Mouse (Mus musculus): Measurements from ENCODE around the gene Tmem256. TPM values are rescaled to one million over a fixed set of nuclear protein-coding genes. Genes with fewer than 3 reads are reported as not detected.

Tmem256 gene
- total and polyA plus RNA-seq, 2 experiments, result 284 to 353 TPM

DNA sequence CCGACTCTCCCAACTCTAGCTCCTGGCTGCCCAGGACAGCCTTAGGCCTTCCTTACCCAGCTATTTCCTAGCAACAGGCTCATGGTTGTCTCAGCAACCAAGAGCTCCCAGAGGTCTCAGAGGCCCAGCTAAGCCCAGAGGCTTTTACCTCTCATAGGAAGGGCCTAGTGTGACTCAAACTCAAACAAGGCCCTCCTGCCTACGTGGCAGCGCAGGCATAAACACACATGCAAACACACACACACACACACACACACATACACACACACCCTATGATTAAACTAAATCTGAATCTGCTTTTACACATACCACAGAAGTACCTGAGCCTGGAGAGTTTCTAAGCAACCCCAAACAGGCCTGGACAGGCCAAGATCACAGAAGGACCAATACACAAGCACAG, 40.1 kb downstream of the Tmem256 start:
- no peak for TF ChIP-seq POLR2A (IDR thresholded peaks at IDR 0.05; ENCODE audit: extremely low read depth, insufficient read depth, low read length)
- TF ChIP-seq CTCF (IDR thresholded peaks at IDR 0.05; ENCODE audit: low read depth, low read length), result no peak
- H3K4me1 ChIP-seq (ENCODE audit: control insufficient read depth, insufficient read depth, low read length), result 0 out of 2 replicates have a peak, but pooled peaks cover 3% of the 10 kb centered on the region

DNA sequence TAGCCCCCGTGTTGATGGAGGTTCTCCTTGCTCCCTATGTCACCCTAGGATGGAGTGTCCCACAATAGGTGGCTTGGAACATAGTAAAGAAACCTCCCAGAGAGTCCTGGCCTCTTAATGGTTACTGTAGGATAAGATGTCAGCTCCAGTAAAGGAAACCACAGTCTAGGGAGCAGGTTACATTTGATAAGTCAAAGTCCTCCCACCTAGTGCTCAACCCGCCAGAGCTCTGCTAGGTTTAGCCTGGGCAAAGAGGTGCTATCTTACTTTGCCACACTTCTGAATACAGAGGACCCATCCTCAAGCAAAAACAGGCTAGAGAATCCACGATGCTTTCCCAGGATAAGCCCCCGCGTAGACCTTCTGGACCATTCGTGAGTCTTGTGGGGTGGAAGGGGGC, 40.6 kb downstream of the Tmem256 start:
- Histone ChIP-seq H3K79me2 (ENCODE audit: control insufficient read depth, insufficient read depth, low read length) (no peaks in the 10 kb centered on the region), H3K9ac (ENCODE audit: low read depth, low read length) (no peak overlapping the region), H3K27me3 (ENCODE audit: control insufficient read depth, insufficient read depth, low read length) (no peaks in the 10 kb centered on the region), H3K4me1 (ENCODE audit: control insufficient read depth, insufficient read depth, low read length) (0 out of 2 replicates have a peak, but pooled peaks cover 3% of the 10 kb centered on the region), H3K4me3 (ENCODE audit: insufficient read depth, low read depth, low read length) (no peak overlapping the region), H3K36me3 (ENCODE audit: control insufficient read depth, insufficient read depth, low read length) (no peaks in the 10 kb centered on the region), H3K27ac (replicated peaks; ENCODE audit: insufficient read depth, low read depth, low read length) (no peak overlapping the region)
- 88% methylated on average over 6 of the region's 6 CpGs for WGBS
- TF ChIP-seq POLR2A (IDR thresholded peaks at IDR 0.05; ENCODE audit: extremely low read depth, insufficient read depth, low read length) (no peak), CTCF (IDR thresholded peaks at IDR 0.05; ENCODE audit: low read depth, low read length) (no peak)
- no peak for DNase-seq (ENCODE audit: extremely low read depth, low read depth, low spot score)

More for the DNA sequence above, 40.1 kb downstream of the Tmem256 start:
- no peaks in the 10 kb centered on the region for H3K36me3 ChIP-seq (ENCODE audit: control insufficient read depth, insufficient read depth, low read length)
- H3K9ac ChIP-seq (ENCODE audit: low read depth, low read length), result no peak overlapping the region
- no peaks in the 10 kb centered on the region for H3K27me3 ChIP-seq (ENCODE audit: control insufficient read depth, insufficient read depth, low read length)
- H3K4me3 ChIP-seq (ENCODE audit: insufficient read depth, low read depth, low read length), result no peak overlapping the region
- H3K79me2 ChIP-seq (ENCODE audit: control insufficient read depth, insufficient read depth, low read length), result no peaks in the 10 kb centered on the region
- H3K27ac ChIP-seq (replicated peaks; ENCODE audit: insufficient read depth, low read depth, low read length), result no peak overlapping the region
- WGBS, result 92% methylated on average over 3 of the region's 3 CpGs
- DNase-seq (ENCODE audit: extremely low read depth, low read depth, low spot score), result no peak

DNA sequence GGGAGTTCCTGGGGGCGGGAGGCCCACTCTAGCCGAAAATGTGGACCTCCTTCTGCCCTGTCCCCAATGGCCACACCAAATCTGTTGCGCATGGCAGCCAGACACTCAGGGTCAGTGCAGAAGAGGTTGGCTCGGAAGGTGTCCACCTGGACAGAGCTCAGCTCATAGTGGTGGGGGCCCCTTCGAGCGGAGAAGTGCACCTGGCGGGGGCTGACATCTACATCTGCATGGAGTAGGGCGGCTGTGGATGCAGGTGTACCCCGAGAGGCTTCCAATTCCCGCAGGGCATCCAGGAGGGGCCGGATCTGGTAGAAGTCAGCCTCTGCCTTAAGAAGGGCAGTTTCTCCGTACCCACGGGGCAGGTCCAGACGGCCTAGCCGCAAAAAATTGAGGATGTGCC, 41.4 kb downstream of the Tmem256 start:
- peak overlapping the region; percentile 29 for H3K4me3 ChIP-seq (ENCODE audit: insufficient read depth, low read depth, low read length)
- no peaks in the 10 kb centered on the region for H3K79me2 ChIP-seq (ENCODE audit: control insufficient read depth, insufficient read depth, low read length)
- no peaks in the 10 kb centered on the region for H3K27me3 ChIP-seq (ENCODE audit: control insufficient read depth, insufficient read depth, low read length)
- WGBS, result 76% methylated on average over 15 of the region's 15 CpGs
- DNase-seq (ENCODE audit: extremely low read depth, low read depth, low spot score), result no peak
- H3K4me1 ChIP-seq (ENCODE audit: control insufficient read depth, insufficient read depth, low read length), result 0 out of 2 replicates have a peak, but pooled peaks cover 3% of the 10 kb centered on the region
- peak overlapping the region; percentile 31 for H3K9ac ChIP-seq (ENCODE audit: low read depth, low read length)
- TF ChIP-seq CTCF (IDR thresholded peaks at IDR 0.05; ENCODE audit: low read depth, low read length), result no peak
- no peak for TF ChIP-seq POLR2A (IDR thresholded peaks at IDR 0.05; ENCODE audit: extremely low read depth, insufficient read depth, low read length)
- no peak overlapping the region for H3K27ac ChIP-seq (replicated peaks; ENCODE audit: insufficient read depth, low read depth, low read length)
- H3K36me3 ChIP-seq (ENCODE audit: control insufficient read depth, insufficient read depth, low read length), result no peaks in the 10 kb centered on the region

DNA sequence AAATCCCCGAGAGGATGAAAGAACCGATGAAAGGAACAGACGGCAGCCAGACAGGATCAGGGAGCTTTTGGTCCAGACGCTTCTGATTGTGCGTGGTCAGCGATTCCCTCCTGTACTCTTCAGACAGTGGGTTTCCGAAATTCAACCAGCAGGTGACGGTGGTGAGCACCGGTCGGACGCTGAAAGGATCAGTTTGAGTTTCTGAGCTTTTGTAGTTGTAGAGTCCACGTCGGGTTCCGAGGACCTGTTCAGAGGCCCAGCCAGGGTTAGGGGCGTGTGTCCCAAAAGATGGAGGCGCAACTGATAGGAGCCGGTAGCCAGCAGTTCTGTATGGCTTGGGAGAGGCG, 42.2 kb downstream of the Tmem256 start:
- H3K4me3 ChIP-seq (ENCODE audit: insufficient read depth, low read depth, low read length), result peak overlapping the region; percentile 64
- peak overlapping the region; percentile 57 for H3K9ac ChIP-seq (ENCODE audit: low read depth, low read length)
- no peaks in the 10 kb centered on the region for H3K36me3 ChIP-seq (ENCODE audit: control insufficient read depth, insufficient read depth, low read length)
- no peaks in the 10 kb centered on the region for H3K79me2 ChIP-seq (ENCODE audit: control insufficient read depth, insufficient read depth, low read length)
- peak overlapping the region; percentile 51 for H3K27ac ChIP-seq (replicated peaks; ENCODE audit: insufficient read depth, low read depth, low read length)
- WGBS, result under 1% methylated on average over 18 of the region's 18 CpGs
- TF ChIP-seq POLR2A (IDR thresholded peaks at IDR 0.05; ENCODE audit: extremely low read depth, insufficient read depth, low read length) (no peak), CTCF (IDR thresholded peaks at IDR 0.05; ENCODE audit: low read depth, low read length) (peak; percentile 77)
- DNase-seq (ENCODE audit: extremely low read depth, low read depth, low spot score), result peak; percentile 59
- 0 out of 2 replicates have a peak, but pooled peaks cover 3% of the 10 kb centered on the region for H3K4me1 ChIP-seq (ENCODE audit: control insufficient read depth, insufficient read depth, low read length)
- no peaks in the 10 kb centered on the region for H3K27me3 ChIP-seq (ENCODE audit: control insufficient read depth, insufficient read depth, low read length)

DNA sequence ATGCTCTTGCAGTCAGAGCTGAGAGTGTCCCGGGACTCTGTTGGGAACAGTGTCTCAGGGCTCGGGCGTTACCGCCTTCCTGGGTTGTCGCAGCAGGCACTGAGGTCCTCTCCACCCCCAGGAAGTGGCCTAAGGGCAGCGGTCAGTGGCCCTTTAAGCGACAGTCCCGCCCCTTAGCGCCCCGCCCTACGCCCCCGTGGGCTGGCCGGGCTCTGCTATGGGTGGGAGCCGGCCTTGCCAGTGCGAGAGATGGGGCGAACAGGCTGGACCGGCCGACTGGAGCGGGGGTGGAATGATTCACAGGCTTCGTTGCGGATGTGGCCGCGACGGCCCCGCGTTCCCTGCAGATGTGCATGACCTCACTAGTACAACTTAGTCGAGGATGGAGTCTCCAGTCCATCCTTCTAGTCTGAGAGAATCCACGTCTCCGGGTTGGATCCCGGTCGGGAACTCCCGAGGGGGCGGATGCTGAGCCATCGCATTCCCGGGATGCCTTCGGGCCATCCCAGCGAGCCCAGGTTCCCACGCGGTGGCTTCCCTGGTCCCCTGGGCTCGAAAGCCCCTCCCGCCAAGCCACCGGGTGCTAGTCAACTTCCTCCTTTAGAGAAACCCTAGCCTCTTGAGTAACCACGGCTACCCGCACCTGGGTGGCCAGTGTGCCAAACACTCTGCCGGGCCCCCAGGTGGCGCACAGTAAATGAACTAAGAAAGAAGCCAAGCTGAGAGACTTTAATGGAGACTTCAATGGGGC, 42.7 kb downstream of the Tmem256 start, which contains the start of gene Kctd11:
Gene Kctd11 (minus strand): TSS at position 554 of the 751 bp plus-strand sequence.
- Histone ChIP-seq H3K27ac (replicated peaks; ENCODE audit: insufficient read depth, low read depth, low read length) (peak within 1 kb of the TSS; percentile 51), H3K9ac (ENCODE audit: low read depth, low read length) (peak within 1 kb of the TSS; percentile 57), H3K4me1 (ENCODE audit: control insufficient read depth, insufficient read depth, low read length) (0 out of 2 replicates have a peak, but pooled peaks cover 3% of the 10 kb centered on the region), H3K36me3 (ENCODE audit: control insufficient read depth, insufficient read depth, low read length) (no peaks in the 10 kb centered on the region), H3K4me3 (ENCODE audit: insufficient read depth, low read depth, low read length) (peak within 1 kb of the TSS; percentile 64), H3K27me3 (ENCODE audit: control insufficient read depth, insufficient read depth, low read length) (no peaks in the 10 kb centered on the region), H3K79me2 (ENCODE audit: control insufficient read depth, insufficient read depth, low read length) (no peaks in the 10 kb centered on the region)
- under 1% methylated on average over 46 of the region's 46 CpGs for WGBS
- DNase-seq (ENCODE audit: extremely low read depth, low read depth, low spot score), result peak; percentile 72
- peak; percentile 22; the same call in 1 of the 2 replicates for TF ChIP-seq CTCF (IDR thresholded peaks at IDR 0.05; ENCODE audit: low read depth, low read length)
- peak; percentile 61; the same call in 1 of the 2 replicates for TF ChIP-seq POLR2A (IDR thresholded peaks at IDR 0.05; ENCODE audit: extremely low read depth, insufficient read depth, low read length)
